Mouse (Mus musculus) thymus, postnatal 0 days (tissue): ENCODE data around the gene Clec2e. TPM values are rescaled to one million over a fixed set of nuclear protein-coding genes. Genes with fewer than 3 reads are reported as not detected.

Experiments used
- DNase-seq: peaks from one replicate; pipeline ENCODE4 v3.0.0-alpha.2; 2015; ENCODE audit warnings: low spot score
- polyA plus RNA-seq: library from polyadenylated mRNA; unstranded; fragments of >200 nt; fragmentation: Nextera tagmentation; extraction: Ambion mirVana; gene quantifications from 2 replicates; pipeline ENCODE4 v1.2.1, GENCODE M21; 2015

The Clec2e gene
- polyA plus RNA-seq, 1 experiment from 2014 or later: 0.07 TPM

GRCm38 (mm10) chr6:129065407-129065806 is 35.3 kb downstream of the Clec2e start:
- no peak for DNase-seq

- no peak for DNase-seq
These were observed 42.7 kb downstream of the Clec2e start for GRCm38 (mm10) chr6:129058013-129058412.

- no peak for DNase-seq
These were observed 44.5 kb downstream of the Clec2e start for GRCm38 (mm10) chr6:129056237-129056636.

- no peak for DNase-seq
These were observed 49.0 kb downstream of the Clec2e start for GRCm38 (mm10) chr6:129051731-129052130.

- no peak for DNase-seq
These were observed 49.6 kb downstream of the Clec2e start for GRCm38 (mm10) chr6:129051086-129051485.

- peak; percentile 11 for DNase-seq
These were observed 51.0 kb downstream of the Clec2e start for GRCm38 (mm10) chr6:129049596-129050251.

GRCm38 (mm10) chr6:129048857-129049473 is 51.7 kb downstream of the Clec2e start:
- peak; percentile 48 for DNase-seq

GRCm38 (mm10) chr6:129048381-129048780 is 52.3 kb downstream of the Clec2e start:
- DNase-seq: peak; percentile 26

- no peak for DNase-seq
These were observed 55.1 kb downstream of the Clec2e start, which contains the start of gene Klrb1f for GRCm38 (mm10) chr6:129045601-129046000. TSS of gene Klrb1f (plus strand) at chr6:129045901.

GRCm38 (mm10) chr6:129042470-129042869 is 58.2 kb downstream of the Clec2e start:
- DNase-seq: no peak

Other genes starting within 250 kb of the Clec2e start
- gene Clec2i, start 213.3 kb downstream of the Clec2e start, polyA plus RNA-seq: 12.3 and 14.2 TPM in 2 replicates
- 48.3 and 50.0 TPM in 2 replicates for gene BC035044, start 209.8 kb downstream of the Clec2e start, polyA plus RNA-seq
- gene Clec2g, start 166.5 kb downstream of the Clec2e start, polyA plus RNA-seq: 0.17 and 0.23 TPM in 2 replicates
- 2.6 and 2.7 TPM in 2 replicates for gene Klrb1f, start 55.0 kb downstream of the Clec2e start, polyA plus RNA-seq
- 2.9 and 3.1 TPM in 2 replicates for gene Clec2d, start 79.7 kb upstream of the Clec2e start, polyA plus RNA-seq
- gene Cd69, start 174.5 kb upstream of the Clec2e start, polyA plus RNA-seq: 53.2 and 58.8 TPM in 2 replicates
- gene 4922502D21Rik, start 230.9 kb upstream of the Clec2e start, polyA plus RNA-seq: 0.17 TPM in 1 of 2 replicates, not detected in the other
- 3.9 and 4.5 TPM in 2 replicates for gene Clec12a, start 241.8 kb upstream of the Clec2e start, polyA plus RNA-seq